Mouse (Mus musculus): Measurements from ENCODE around the gene Cdon.

GRCm38 (mm10) chr9:35444512-35444886 is 23.6 kb downstream of the Cdon start:
- no peak for TF ChIP-seq CTCF (IDR thresholded peaks at IDR 0.05)
- no peak for TF ChIP-seq POLR2A (IDR thresholded peaks at IDR 0.05; ENCODE audit: insufficient read depth, low read depth, low read length)
